Mouse (Mus musculus): ENCODE measurements around the gene Rad21l.

DNA sequence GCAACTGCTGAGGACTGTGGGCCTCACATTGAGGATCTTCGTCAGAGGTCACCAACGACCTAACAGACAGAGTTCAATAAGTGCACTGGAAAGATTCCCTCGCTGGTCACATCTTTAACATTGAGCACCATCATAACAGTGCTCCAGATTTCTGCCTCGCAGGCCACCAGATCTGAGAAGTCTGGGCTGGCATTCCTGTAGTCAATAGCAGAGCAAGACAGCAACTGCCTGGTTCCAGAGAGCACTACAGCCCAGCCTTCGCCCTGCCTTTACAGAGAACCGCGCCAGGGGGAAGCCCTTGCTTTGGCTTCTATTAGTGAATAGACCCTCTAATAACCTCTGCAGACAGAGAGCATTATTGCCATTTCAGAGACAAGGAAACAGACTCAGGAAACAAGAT lies 42.0 kb downstream of the Rad21l start:
- TF ChIP-seq CTCF (IDR thresholded peaks at IDR 0.05; ENCODE audit: control insufficient read depth, insufficient read depth, insufficient read length) = no peak
- no peak for TF ChIP-seq MAX (IDR thresholded peaks at IDR 0.05)

Measured in C2C12 (cell line).